Mouse (Mus musculus) stomach, embryonic 14.5 days (tissue): ENCODE measurements around the gene Nanos2. TPM values are rescaled to one million over a fixed set of nuclear protein-coding genes. Genes with fewer than 3 reads are reported as not detected.

ENCODE experiments used
- ATAC-seq: fragments of 200-750 bp; cut with Nextera tagmentation; 2 replicates; pipeline ENCODE4 v1.8.0; 2017; ENCODE audit warnings: low read depth, moderate TSS enrichment; ENCODE audit not compliant: insufficient number of reproducible peaks, insufficient read depth, low FRiP score
- H3K27ac ChIP-seq: fragments of 300-500 bp; sonication (generic); 2 replicates; pipeline ENCODE4 v1.5.1; 2014; ENCODE audit warnings: mild to moderate bottlenecking, low read length, moderate library complexity, mixed read lengths
- H3K27me3 ChIP-seq: fragments of 300-500 bp; sonication (generic); 2 replicates; pipeline ENCODE4 v1.6.1; 2014; ENCODE audit warnings: low read length, control low read depth, mixed read lengths; ENCODE audit not compliant: control insufficient read depth, insufficient read depth
- H3K36me3 ChIP-seq: fragments of 300-500 bp; sonication (generic); 2 replicates; pipeline ENCODE4 v1.6.1; 2014; ENCODE audit warnings: mild to moderate bottlenecking, control low read depth, low read length, moderate library complexity, mixed read lengths; ENCODE audit not compliant: control insufficient read depth, insufficient read depth
- H3K4me1 ChIP-seq: fragments of 300-500 bp; sonication (generic); 2 replicates; pipeline ENCODE4 v1.6.1; 2014; ENCODE audit warnings: low read length, control low read depth, mixed read lengths; ENCODE audit not compliant: control insufficient read depth, insufficient read depth
- H3K4me2 ChIP-seq: fragments of 300-500 bp; sonication (generic); replicated peaks from 2 replicates; pipeline ENCODE4 v1.6.1; 2014; ENCODE audit warnings: low read depth, low read length, control low read depth
- H3K4me3 ChIP-seq: fragments of 300-500 bp; sonication (generic); 2 replicates; pipeline ENCODE4 v1.5.1; 2014; ENCODE audit warnings: low read depth, low read length, control low read depth
- H3K9ac ChIP-seq: fragments of 300-500 bp; sonication (generic); replicated peaks from 2 replicates; pipeline ENCODE4 v1.6.1; 2014; ENCODE audit warnings: low read depth, mild to moderate bottlenecking, control low read depth, low read length, moderate library complexity, mixed read lengths
- H3K9me3 ChIP-seq: fragments of 300-500 bp; sonication (generic); 2 replicates; pipeline ENCODE4 v1.6.1; 2016; ENCODE audit warnings: low read depth, low read length, control low read depth; ENCODE audit not compliant: control insufficient read depth
- WGBS: fragments of 180-500 bp; shearing (Covaris S2); extraction: QIAGEN DNeasy Blood & Tissue Kit; methylation state at CpG from one replicate; pipeline ENCODE4 v1.1.7; 2014; 5-methylcytosine and 5-hydroxymethylcytosine counted together
- polyA plus RNA-seq: library from polyadenylated mRNA; unstranded; fragments of >200 nt; fragmentation: Nextera tagmentation; extraction: Ambion mirVana; gene quantifications from 2 replicates; pipeline ENCODE4 v1.2.1, GENCODE M21; 2014

The Nanos2 gene
- polyA plus RNA-seq: not detected in 2 replicates

DNA sequence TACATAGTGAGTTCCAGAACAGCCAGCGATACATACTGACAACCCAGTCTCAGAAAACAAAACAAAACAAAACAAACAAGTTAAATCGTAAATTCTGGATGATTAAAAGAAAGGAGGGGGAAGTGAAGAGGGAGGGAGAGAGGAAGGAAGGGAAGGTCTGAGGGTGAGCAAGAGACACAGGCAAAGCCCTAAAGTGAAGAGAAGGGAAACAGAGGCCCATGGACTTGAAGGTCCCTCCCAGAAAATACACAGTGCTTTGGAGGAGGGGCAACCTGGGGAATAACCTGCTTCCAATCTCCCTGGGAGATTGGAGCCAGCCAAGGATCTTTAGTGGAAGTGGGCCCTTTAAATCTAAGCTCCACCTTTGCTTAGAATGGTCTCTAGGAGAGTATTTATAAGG, at the start of gene Nanos2:
Nanos2 (plus strand) TSS at position 301 of the 400 bp plus-strand sequence.
- no peak within 1 kb of the TSS for H3K9ac ChIP-seq
- no peak for ATAC-seq
- no peaks in the 10 kb centered on the region for H3K27me3 ChIP-seq
- WGBS: 68% methylated on average over 2 of the region's 2 CpGs
- no peak within 1 kb of the TSS for H3K27ac ChIP-seq
- no peaks in the 10 kb centered on the region for H3K36me3 ChIP-seq
- H3K4me2 ChIP-seq: no peak within 1 kb of the TSS
- H3K4me3 ChIP-seq: no peak within 1 kb of the TSS
- no peaks in the 10 kb centered on the region for H3K9me3 ChIP-seq
- H3K4me1 ChIP-seq: 0 out of 2 replicates have a peak, but pooled peaks cover 6% of the 10 kb centered on the region

DNA sequence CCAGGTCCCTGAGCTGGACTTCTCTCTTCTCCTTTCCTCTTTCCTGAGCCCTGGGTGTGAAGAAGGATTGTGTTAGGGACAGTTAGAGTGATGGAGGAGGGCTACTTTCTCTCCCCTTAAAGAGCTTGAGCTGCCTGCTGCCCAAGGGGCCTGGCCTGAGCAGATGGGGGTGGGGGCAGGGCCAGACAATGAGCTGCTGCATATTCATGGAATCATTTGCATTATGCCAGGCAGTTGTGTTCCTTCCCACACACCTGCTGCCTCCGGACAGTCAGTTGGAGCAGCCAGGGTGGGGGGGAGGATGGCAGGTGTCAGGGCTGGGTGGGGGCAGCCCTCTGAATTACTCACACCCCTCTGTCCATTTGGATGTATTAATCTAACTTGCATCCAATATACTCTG, 44.8 kb upstream of the Nanos2 start:
- Histone ChIP-seq H3K27ac (no peak overlapping the region), H3K9me3 (no peaks in the 10 kb centered on the region), H3K36me3 (no peaks in the 10 kb centered on the region), H3K27me3 (no peaks in the 10 kb centered on the region), H3K4me2 (no peak overlapping the region), H3K4me3 (no peak overlapping the region), H3K4me1 (no peaks in the 10 kb centered on the region), H3K9ac (no peak overlapping the region)
- ATAC-seq: no peak
- 27% methylated on average over 1 of the region's 1 CpGs for WGBS

DNA sequence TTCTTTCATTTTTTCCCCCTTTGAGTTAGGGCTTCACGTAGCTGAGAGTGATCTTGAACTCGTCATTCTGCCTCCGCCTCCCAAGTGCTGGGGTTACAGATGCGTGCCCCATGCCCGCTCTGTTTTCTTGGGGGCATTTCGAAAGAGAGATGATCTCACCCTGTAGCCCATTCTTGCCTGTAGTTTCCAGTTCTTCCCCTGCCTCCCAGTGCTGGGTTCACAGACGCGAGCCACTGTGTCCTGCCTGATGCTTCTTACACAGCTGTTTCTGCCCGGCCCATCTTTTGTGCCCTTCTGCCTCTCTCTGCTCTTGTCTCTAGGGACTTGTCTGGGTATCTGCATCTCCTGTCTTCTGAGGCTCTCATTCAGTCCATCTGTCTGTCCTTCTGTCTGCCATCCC, 44.4 kb upstream of the Nanos2 start:
- Histone ChIP-seq H3K4me1 (no peaks in the 10 kb centered on the region), H3K9me3 (no peaks in the 10 kb centered on the region), H3K27ac (no peak overlapping the region), H3K9ac (no peak overlapping the region), H3K4me3 (no peak overlapping the region), H3K27me3 (no peaks in the 10 kb centered on the region), H3K4me2 (no peak overlapping the region), H3K36me3 (no peaks in the 10 kb centered on the region)
- WGBS: 54% methylated on average over 9 of the region's 9 CpGs
- ATAC-seq: no peak

DNA sequence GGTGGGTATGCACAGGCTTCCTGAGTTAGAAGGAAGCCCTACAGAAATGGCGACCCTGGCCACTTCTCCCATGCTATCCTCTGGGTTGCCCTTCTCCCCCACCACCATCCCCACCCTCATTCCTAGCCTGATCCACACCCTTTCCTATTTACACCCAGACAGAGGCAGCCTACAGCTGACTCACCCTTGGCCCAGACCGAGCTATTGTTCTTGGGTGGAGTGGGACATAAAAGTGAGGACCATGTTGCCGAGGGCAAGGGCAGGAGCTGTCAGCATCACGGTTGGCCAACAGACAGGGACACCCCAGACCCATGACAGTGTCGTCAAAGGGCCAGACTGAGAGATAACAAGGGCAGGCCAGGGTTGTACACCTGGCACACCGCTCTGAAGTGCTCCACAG, 39.0 kb upstream of the Nanos2 start:
- WGBS: 59% methylated on average over 6 of the region's 6 CpGs
- Histone ChIP-seq H3K27ac (no peak overlapping the region), H3K4me3 (no peak overlapping the region), H3K9me3 (no peaks in the 10 kb centered on the region), H3K9ac (no peak overlapping the region), H3K36me3 (no peaks in the 10 kb centered on the region), H3K4me2 (no peak overlapping the region), H3K4me1 (no peaks in the 10 kb centered on the region), H3K27me3 (no peaks in the 10 kb centered on the region)
- 0 out of 2 replicates have a peak, but pooled peaks have one; percentile 10 for ATAC-seq

DNA sequence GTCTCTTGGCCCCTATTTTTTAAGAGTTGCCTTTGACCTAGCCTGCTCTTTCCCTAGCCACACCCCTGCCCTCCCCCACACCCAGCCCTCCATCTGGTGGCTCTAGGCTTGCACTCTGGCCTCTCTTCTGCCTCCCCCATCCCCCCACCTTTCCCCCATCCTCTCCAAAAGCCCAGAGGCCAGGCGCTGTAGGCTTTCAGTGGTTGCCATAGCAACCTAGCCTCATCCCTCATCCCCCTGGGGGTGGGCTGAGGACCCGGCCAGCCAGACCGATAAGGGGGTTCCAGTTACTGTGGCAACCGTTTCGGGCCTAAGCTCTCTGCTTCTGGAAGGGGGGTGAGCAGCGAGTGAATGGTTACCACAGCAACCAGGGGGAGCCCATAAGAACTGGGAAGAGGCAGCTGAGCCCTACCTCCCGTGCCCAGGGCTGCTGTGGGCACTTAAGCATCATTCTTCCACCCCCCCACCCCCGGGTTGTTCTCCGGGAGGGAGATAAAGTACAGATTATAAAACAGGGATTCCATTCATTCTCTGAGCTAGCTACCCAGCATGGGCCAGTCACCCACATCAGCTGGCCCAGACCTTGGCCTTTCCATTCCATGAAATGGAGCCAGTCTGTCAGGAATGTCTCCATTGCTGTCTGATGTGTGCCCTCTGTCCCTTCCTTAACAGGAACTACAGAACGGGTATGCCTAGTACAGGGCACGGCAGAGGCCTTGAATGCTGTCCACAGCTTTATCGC, 37.2 kb upstream of the Nanos2 start:
- no peaks in the 10 kb centered on the region for H3K9me3 ChIP-seq
- H3K4me1 ChIP-seq: no peaks in the 10 kb centered on the region
- no peak overlapping the region for H3K4me2 ChIP-seq
- no peaks in the 10 kb centered on the region for H3K36me3 ChIP-seq
- 26% methylated on average over 12 of the region's 12 CpGs for WGBS
- no peak for ATAC-seq
- no peaks in the 10 kb centered on the region for H3K27me3 ChIP-seq
- H3K27ac ChIP-seq: no peak overlapping the region
- H3K9ac ChIP-seq: no peak overlapping the region
- no peak overlapping the region for H3K4me3 ChIP-seq

DNA sequence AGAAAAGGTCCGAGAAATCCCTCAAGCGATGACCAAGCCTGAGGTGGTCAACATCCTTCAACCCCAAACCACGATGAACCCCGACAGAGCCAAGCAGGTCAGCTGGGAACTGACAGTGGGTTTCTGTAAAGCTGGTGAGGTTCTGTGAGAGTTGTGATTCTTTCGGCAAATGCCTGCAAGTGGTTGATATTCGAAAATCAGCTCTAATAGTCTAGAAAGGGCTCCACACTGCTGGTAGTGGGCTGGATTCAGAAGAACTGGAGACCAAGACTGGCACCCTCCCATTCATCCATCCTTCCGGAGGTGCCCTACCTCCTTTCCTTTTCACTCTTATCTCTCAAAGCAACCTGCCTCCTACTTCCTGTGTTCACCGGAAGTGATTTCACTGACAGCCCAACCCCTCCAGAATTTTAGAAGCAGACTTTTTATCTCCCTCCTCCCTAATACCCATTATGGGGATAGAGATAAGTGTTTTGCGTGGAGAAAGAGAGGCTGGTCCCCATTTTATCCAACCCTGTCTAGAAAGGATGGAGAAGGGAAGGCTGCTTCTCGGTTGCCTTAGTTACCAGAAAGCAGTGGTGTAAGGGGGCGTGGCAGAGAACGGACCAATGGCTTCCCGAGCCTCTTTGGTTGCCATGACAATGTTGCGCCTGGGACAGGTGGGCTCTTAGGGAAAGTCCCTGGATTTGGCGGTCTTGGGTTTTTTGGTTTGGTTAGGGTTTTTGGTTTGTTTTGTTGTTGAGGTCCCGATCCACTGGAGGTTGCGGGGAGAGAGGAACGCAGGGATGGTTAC, 36.5 kb upstream of the Nanos2 start:
- no peak overlapping the region for H3K4me2 ChIP-seq
- no peak overlapping the region for H3K9ac ChIP-seq
- no peaks in the 10 kb centered on the region for H3K27me3 ChIP-seq
- no peak overlapping the region for H3K4me3 ChIP-seq
- 23% methylated on average over 18 of the region's 18 CpGs for WGBS
- H3K27ac ChIP-seq: no peak overlapping the region
- no peak for ATAC-seq
- H3K9me3 ChIP-seq: no peaks in the 10 kb centered on the region
- H3K36me3 ChIP-seq: no peaks in the 10 kb centered on the region
- no peaks in the 10 kb centered on the region for H3K4me1 ChIP-seq

DNA sequence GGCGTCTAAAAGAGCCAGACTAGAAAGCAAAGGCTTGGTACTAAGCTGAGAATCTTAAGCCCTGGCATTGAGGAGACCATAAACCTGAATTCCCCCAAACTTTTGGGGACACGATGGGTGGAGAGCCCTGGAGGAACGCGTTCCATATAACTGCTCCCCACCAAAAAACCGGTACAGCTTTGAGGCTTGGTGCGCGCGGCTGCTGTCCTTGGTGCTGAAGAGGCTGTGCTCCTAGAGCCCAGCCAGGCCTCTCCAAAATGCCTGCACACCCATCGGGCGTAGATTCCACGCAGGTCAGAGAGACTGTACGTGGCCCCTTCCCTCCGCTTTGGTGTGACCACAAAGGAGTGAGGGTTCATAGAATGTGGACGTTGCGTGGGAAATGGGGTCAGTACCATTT, 35.8 kb upstream of the Nanos2 start:
- H3K4me3 ChIP-seq: no peak overlapping the region
- H3K4me1 ChIP-seq: no peaks in the 10 kb centered on the region
- no peaks in the 10 kb centered on the region for H3K27me3 ChIP-seq
- 16% methylated on average over 15 of the region's 15 CpGs for WGBS
- H3K9me3 ChIP-seq: no peaks in the 10 kb centered on the region
- no peak overlapping the region for H3K9ac ChIP-seq
- no peak for ATAC-seq
- no peak overlapping the region for H3K27ac ChIP-seq
- H3K4me2 ChIP-seq: no peak overlapping the region
- H3K36me3 ChIP-seq: no peaks in the 10 kb centered on the region

DNA sequence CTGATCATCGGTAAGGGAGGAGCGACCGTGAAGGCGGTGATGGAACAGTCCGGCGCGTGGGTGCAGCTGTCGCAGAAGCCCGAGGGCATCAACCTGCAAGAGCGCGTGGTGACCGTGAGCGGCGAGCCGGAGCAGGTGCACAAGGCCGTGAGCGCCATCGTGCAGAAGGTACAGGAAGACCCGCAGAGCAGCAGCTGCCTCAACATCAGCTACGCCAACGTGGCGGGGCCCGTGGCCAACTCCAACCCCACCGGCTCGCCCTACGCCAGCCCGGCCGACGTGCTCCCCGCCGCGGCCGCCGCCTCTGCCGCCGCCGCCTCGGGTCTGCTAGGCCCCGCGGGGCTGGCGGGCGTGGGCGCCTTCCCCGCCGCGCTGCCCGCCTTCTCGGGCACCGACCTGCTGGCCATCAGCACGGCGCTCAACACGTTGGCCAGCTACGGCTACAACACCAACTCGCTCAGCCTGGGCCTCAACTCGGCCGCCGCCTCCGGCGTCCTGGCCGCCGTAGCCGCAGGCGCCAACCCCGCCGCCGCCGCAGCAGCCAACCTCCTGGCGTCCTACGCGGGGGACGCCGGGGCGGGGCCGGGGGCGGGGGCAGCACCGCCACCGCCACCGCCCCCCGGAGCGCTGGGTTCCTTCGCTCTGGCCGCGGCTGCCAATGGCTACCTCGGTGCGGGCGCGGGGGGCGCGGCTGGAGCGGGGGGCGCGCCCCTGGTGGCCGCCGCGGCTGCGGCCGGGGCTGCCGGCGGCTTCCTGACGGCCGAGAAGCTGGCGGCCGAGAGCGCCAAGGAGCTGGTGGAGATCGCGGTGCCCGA, 29.4 kb upstream of the Nanos2 start:
- under 1% methylated on average over 107 of the region's 107 CpGs for WGBS
- no peaks in the 10 kb centered on the region for H3K9me3 ChIP-seq
- H3K4me3 ChIP-seq: peak overlapping the region; percentile 51
- peak; percentile 81 for ATAC-seq
- peak overlapping the region; percentile 99 for H3K4me2 ChIP-seq
- H3K4me1 ChIP-seq: no peaks in the 10 kb centered on the region
- H3K36me3 ChIP-seq: no peaks in the 10 kb centered on the region
- peak overlapping the region; percentile 48 for H3K9ac ChIP-seq
- H3K27ac ChIP-seq: no peak overlapping the region
- peaks cover 25% of the 10 kb centered on the region for H3K27me3 ChIP-seq
